Mouse (Mus musculus): ENCODE measurements around the gene Prkn.

GRCm38 (mm10) chr17:11188494-11188893, 348.3 kb downstream of the Prkn start:
- TF ChIP-seq CTCF (IDR thresholded peaks at IDR 0.05; ENCODE audit: borderline replicate concordance, insufficient read depth, low read depth, low read length) (no peak), POLR2A (IDR thresholded peaks at IDR 0.05; ENCODE audit: borderline replicate concordance, insufficient read depth, low read length) (no peak)

Data from cerebellum, adult 2 months (tissue).